Mouse (Mus musculus) adrenal gland, postnatal 36 days (tissue): Measurements from ENCODE around the gene Tmem116. TPM values are rescaled to one million over a fixed set of nuclear protein-coding genes. Genes with fewer than 3 reads are reported as not detected.

Source experiments
- DNase-seq, 2 experiments: peaks; one replicate each; pipeline ENCODE4 v3.0.0; 2021; ENCODE audit warnings: mixed read lengths in 1 of 2
- long read RNA-seq, 2 experiments: library from polyadenylated mRNA; stranded (forward); transcript quantifications; one replicate each; pipeline ENCODE4 v2.0.0; 2021; ENCODE audit warnings: borderline sequencing depth in 2 of 2
- total RNA-seq, 2 experiments: library from RNA; stranded (reverse); gene quantifications; 2 replicates each; pipeline ENCODE4 v1.2.3; 2021

Gene Tmem116
- total RNA-seq: 1 to 10 TPM; 3.5 to 6.9 TPM
- long read RNA-seq, experiment 1, partial matches to known transcripts: 0 of 8 reads
- long read RNA-seq, experiment 1, other reads (novel, unspliced or antisense): 8 of 8 reads
- long read RNA-seq, experiment 2, partial matches to known transcripts: 0 of 4 reads
- long read RNA-seq, experiment 2, other reads (novel, unspliced or antisense): 4 of 4 reads

- DNase-seq: peak; percentile 56 to 70
Observed at GRCm38 (mm10) chr5:121451644-121452025, at the start of gene Tmem116. Gene Tmem116, plus strand, starts transcription at chr5:121451893.

DNA sequence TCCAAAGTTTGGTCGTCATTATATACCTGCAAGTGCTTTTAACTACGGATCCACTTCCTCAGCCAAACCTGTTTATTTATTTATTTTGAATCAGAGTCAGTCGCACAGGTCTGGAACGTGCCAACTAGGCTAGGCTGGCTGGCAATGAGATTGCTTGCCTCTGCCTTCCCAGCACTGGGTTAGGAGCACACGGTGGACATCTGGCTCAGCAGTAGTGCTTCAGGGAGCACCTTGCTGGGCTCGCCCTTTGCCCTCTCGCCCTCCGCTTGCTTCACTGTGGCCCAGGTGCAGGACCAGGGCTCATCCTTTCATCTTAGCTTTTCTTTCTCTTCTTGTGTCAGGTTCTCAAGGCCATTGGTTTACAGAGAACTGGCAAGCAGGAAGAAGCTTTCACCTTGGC, 43.8 kb upstream of the Tmem116 start:
- DNase-seq: peak in 1 of 2 experiments; percentile 39

DNA sequence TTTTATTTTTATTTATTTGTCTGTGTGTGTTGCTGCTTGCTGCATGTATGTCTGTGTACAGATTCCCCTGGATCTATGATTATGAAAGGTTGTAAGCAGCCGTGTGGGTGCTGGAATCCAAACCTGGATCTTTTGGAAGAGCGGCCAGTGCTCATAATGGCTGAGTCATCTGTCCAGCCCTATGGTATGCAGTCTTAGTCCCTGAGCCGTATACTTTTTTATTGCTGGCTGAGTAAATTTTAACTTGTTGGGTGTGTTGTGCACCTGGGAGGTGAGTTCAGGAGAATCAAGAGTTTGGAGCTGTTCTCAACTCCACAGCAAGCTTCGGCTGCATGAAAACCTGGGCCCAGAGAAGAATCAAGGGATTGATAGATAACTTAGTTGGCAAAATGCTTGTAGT, 40.7 kb upstream of the Tmem116 start:
- no peak for DNase-seq

- DNase-seq: no peak
Observed at GRCm38 (mm10) chr5:121420721-121421120, 31.0 kb upstream of the Tmem116 start.

GRCm38 (mm10) chr5:121422787-121423186, 28.9 kb upstream of the Tmem116 start:
- no peak for DNase-seq

- no peak for DNase-seq
Observed at GRCm38 (mm10) chr5:121423297-121423696, 28.4 kb upstream of the Tmem116 start.

DNA sequence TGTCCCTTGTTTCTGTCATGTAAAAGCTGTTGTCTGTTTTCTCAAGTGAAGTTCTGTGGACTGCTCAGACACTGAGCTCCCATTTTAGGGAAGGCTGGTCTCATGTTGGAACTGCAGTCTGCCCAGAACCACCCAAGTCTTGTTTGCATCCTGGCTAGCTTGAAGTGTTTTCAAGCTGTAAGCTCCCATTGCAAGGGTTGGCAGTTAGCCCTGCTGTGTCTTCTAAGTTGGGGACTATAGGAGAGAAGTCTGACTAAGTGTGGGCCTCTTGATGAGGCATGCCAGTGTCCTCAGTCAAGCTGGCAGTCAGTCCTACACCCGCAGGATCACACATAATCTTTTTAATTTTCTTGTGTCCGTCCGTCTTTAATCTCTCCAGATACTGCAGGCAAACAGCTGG, 22.7 kb upstream of the Tmem116 start:
- no peak for DNase-seq

DNA sequence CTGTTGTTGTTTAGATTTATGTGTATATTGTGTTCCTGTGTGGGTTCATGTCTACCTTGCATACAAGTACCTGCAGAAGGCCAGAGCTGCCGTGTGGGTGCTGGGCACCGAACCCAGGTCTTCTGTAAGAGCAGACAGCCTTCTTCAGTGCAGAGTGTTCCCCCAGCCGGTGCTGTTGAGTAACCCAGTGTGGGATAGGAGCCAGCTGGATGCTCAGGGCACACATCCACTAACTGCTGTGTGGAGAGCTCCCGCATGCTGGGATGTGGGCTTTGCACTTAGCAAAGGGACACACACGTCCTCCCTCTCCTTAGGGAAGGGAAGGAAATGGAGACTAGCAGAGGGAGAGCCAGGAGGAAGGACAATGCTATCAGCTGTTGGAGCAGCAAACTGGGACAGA, 13.6 kb upstream of the Tmem116 start:
- peak; percentile 70 to 79 for DNase-seq

- no peak for DNase-seq
Observed at GRCm38 (mm10) chr5:121438756-121439155, 12.9 kb upstream of the Tmem116 start.

DNA sequence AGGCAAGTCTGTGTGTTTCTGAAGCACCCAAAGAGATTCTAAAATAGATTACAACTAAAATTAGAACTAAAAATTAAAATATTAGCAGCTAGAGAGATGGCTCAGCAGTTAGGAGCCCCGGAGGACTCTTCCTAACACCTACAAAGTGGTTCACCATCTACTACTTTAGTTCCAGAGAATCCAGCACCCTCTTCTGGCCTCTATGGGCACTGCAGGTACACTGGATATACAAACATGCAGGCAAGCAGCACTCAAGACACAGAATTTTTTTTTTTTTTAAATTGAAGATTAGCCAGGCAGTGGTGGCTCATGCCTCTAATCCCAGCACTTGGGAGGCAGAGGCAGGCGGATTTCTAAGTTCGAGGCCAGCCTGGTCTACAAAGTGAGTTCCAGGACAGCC, 8.1 kb upstream of the Tmem116 start:
- peak; percentile 44 to 52 for DNase-seq

DNA sequence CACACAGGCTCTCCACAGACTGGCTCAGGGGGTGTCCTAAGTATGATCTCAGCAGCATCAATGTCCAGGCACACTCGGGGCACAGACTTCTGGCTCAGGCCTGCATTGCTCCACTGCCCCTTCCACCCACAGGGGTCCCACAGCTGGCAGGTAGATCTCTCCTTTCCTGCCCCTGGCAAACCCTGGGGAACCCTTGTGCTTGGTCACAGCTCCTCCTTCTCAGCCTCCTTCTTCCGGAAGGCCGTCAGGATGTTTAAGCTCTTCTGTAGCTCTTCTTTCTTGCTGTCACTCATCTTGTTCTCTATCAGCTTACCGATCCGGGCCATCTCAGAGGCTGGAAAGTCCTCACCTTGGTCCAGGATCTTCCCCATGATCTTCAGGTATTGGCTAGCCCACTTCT, 6.8 kb upstream of the Tmem116 start:
- DNase-seq: no peak

GRCm38 (mm10) chr5:121448450-121448849, 3.2 kb upstream of the Tmem116 start:
- DNase-seq: peak in 1 of 2 experiments; percentile 27

DNA sequence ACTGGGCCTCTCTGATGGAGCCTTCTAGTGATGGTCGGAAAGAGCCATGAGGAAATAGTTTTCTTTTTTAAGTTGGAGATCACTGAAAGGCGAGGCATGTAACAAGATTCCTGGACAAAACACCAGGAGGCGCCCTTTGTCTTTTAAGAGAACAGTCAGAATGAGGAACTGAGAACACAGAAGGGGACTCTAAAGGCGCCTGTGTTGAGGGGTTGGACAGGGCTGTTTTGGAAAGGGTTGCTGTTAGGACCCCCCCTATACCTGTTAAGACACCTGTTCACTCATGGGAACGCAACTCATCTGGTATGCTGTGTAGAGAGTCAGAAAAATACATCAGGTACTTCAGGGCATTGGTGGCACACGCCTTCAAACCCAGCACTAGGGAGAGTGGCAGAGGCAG, 1.7 kb upstream of the Tmem116 start:
- DNase-seq: peak; percentile 41 to 70

GRCm38 (mm10) chr5:121450476-121450875, 1.2 kb upstream of the Tmem116 start:
- no peak for DNase-seq

DNA sequence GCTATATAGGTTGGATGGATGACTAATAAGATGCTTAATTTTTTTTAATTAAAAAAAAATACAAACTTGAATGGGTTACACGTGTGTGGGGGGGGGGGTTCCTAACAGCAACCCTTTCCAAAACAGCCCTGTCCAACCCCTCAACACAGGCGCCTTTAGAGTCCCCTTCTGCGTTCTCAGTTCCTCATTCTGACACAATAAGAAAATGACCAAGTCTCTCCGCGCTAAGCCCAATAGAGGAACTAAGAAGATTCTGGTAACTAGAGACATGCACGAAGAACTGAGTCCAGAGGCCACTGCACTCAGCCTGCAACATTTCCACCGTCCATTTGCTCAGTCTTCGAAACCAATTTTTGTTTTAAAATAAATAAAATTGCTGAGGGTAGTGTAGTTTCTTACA, 490 bp upstream of the Tmem116 start:
- no peak for DNase-seq

DNA sequence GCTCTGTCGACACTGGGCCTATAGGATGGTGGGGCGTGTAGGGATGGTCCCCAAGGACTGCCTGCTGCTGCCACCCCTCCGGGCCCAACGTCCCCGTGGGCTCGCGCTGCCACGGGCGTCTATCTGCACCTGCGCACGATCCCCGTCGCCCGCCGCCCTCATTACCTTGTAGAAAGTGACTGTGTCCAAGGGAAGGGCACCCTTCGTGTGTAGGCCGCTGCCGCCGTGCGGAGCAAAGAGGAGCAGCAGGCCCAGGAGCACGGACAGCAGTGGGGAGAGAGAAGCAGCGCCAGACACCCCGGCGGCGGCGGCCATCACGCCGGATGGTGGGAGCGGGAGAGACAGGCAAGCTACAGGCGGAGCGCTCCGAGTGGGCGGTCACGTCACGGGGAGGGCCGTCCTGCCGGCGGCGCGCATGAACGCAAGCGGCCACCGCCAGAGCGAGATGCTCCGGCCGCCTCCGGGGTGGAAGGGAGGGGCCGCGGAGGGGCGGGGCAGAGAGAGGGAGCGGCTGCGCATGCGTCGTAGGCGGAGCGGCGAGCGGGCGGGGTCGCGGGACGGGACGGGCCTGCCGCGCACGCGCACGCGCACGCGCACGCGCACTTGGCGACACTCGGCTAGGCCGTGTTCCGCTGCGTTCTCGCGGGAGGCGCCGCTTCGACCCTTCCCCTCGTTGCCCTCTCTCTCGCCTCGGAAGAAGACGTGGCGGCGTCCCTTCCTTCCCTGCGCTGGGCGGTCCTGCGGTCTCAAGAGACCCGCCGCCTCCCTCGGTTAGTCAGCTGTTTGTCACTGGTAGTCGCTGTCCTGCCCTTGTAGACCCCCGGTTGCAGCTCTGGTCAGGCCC, 555 bp downstream of the Tmem116 start, which contains the start of gene Erp29:
TSS of gene Erp29 (minus strand) at position 481 of the 844 bp plus-strand sequence.
- peak; percentile 99 to 100 for DNase-seq

DNA sequence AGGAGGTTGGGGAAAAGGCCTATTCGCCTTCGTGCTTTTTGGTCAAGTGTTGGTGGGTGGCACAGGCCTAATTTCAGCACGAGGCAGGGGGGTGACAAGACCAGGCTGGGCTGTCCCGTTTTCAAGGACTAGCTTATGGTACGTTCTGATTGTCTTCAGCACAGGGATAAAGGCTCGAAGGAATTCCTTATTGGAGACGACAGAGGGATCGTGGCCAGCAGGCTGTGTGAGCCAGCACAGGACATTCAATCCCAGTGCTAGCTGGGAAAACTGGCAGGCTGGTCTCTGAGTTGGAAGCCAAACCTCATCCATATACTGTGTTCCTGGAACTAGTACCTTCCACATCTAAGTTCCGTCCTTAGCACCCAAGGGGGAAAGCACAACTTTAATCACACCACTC, 1.2 kb downstream of the Tmem116 start:
- peak; percentile 29 to 58 for DNase-seq

DNA sequence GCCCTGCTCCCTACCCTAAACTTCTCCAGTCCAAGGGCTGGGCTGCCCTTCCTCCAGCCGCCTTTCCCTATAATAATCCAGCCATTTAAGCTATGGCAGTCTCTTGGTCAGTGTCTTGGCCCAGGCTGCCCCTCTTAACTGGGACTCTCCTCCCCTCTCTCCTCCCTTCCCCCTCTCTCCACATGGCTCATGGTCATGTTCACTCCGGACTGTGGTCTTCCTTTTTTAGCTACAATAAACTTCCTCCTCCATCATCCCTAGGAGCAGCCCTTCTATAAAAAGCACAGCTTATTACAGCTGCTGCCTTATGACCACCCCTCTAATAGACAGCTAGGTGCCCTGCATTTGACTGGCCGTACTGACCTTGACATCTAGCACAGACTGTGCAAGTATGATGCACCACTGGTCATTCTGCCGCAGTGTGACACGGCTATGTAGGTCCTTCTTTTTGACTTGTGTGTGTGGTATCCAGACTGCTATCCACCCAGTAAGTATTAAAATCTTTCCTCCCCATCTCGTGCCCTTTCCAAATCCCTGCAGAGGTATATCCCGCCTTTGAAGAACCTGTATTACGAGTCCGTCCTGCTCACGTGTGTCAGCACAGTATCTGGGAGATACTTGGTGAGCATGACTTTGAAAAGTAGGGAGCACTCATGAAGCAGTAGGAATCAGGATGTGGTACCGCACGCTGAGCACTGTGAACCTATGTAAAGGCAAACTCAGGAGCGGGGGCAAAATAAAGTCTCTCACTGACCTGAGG, 2.2 kb downstream of the Tmem116 start:
- DNase-seq: peak; percentile 35 to 38

- no peak for DNase-seq
Observed at GRCm38 (mm10) chr5:121454503-121454782, 2.8 kb downstream of the Tmem116 start.

GRCm38 (mm10) chr5:121455510-121456265, 4.0 kb downstream of the Tmem116 start:
- DNase-seq: no peak

GRCm38 (mm10) chr5:121461339-121462170, 9.9 kb downstream of the Tmem116 start:
- DNase-seq: no peak

- no peak for DNase-seq
Observed at GRCm38 (mm10) chr5:121462171-121462502, 10.4 kb downstream of the Tmem116 start.
